Mouse (Mus musculus): ENCODE measurements around the gene Sec1. TPM values are rescaled to one million over a fixed set of nuclear protein-coding genes. Genes with fewer than 3 reads are reported as not detected.

Sec1 gene
- polyA plus RNA-seq, 1 experiment from 2014 or later, result 0.68 TPM

GRCm38 (mm10) chr7:45628364-45629294, 65.6 kb downstream of the Sec1 start:
- Histone ChIP-seq H3K36me3 (replicated peaks) (no peaks in the 10 kb centered on the region), H3K9me3 (no peaks in the 10 kb centered on the region), H3K4me2 (peak overlapping the region; percentile 96), H3K9ac (peak overlapping the region; percentile 78), H3K27me3 (peaks cover 79% of the 10 kb centered on the region), H3K4me3 (replicated peaks) (peak overlapping the region; percentile 60), H3K27ac (peak overlapping the region; percentile 83), H3K4me1 (peaks cover 17% of the 10 kb centered on the region)
- WGBS, result 1% methylated on average over 104 of the region's 105 CpGs
- ATAC-seq (ENCODE audit: low FRiP score), result peak; percentile 85

Other genes starting within 250 kb of the Sec1 start
- 5,523 and 5,537 TPM in 2 replicates for gene Ftl1, start 234.5 kb downstream of the Sec1 start, polyA plus RNA-seq (2016; fragmentation: Nextera tagmentation; extraction: Ambion mirVana)
- gene Bax, start 227.5 kb downstream of the Sec1 start, polyA plus RNA-seq (2016; fragmentation: Nextera tagmentation; extraction: Ambion mirVana), result 240 and 256 TPM in 2 replicates
- gene Tulp2, start 212.5 kb downstream of the Sec1 start, polyA plus RNA-seq (2016; fragmentation: Nextera tagmentation; extraction: Ambion mirVana), result 0.29 and 0.34 TPM in 2 replicates
- not detected in 2 replicates for gene Gm45808, start 207.6 kb downstream of the Sec1 start, polyA plus RNA-seq (2016; fragmentation: Nextera tagmentation; extraction: Ambion mirVana)
- 3.0 and 3.6 TPM in 2 replicates for gene Dhdh, start 205.6 kb downstream of the Sec1 start, polyA plus RNA-seq (2016; fragmentation: Nextera tagmentation; extraction: Ambion mirVana)
- 89.5 and 90.5 TPM in 2 replicates for gene Nucb1, start 184.0 kb downstream of the Sec1 start, polyA plus RNA-seq (2016; fragmentation: Nextera tagmentation; extraction: Ambion mirVana)
- 14.6 and 16.6 TPM in 2 replicates for gene Ppp1r15a, start 168.1 kb downstream of the Sec1 start, polyA plus RNA-seq (2016; fragmentation: Nextera tagmentation; extraction: Ambion mirVana)
- gene Plekha4, start 168.1 kb downstream of the Sec1 start, polyA plus RNA-seq (2016; fragmentation: Nextera tagmentation; extraction: Ambion mirVana), result 0.74 and 1.0 TPM in 2 replicates
- 0.42 and 0.52 TPM in 2 replicates for gene Hsd17b14, start 139.5 kb downstream of the Sec1 start, polyA plus RNA-seq (2016; fragmentation: Nextera tagmentation; extraction: Ambion mirVana)
- gene Bcat2, start 124.2 kb downstream of the Sec1 start, polyA plus RNA-seq (2016; fragmentation: Nextera tagmentation; extraction: Ambion mirVana), result 18.3 and 22.2 TPM in 2 replicates
- not detected in 2 replicates for gene Fgf21, start 78.9 kb downstream of the Sec1 start, polyA plus RNA-seq (2016; fragmentation: Nextera tagmentation; extraction: Ambion mirVana)
- 0.10 and 0.24 TPM in 2 replicates for gene Fut1, start 77.1 kb downstream of the Sec1 start, polyA plus RNA-seq (2016; fragmentation: Nextera tagmentation; extraction: Ambion mirVana)
- 0.13 TPM in 1 of 2 replicates, not detected in the other for gene Izumo1, start 72.6 kb downstream of the Sec1 start, polyA plus RNA-seq (2016; fragmentation: Nextera tagmentation; extraction: Ambion mirVana)
- gene Rasip1, start 66.9 kb downstream of the Sec1 start, polyA plus RNA-seq (2016; fragmentation: Nextera tagmentation; extraction: Ambion mirVana), result 8.3 and 8.9 TPM in 2 replicates
- 2.6 and 3.1 TPM in 2 replicates for gene Mamstr, start 54.4 kb downstream of the Sec1 start, polyA plus RNA-seq (2016; fragmentation: Nextera tagmentation; extraction: Ambion mirVana)
- 0.11 TPM in 1 of 2 replicates, not detected in the other for gene Fut2, start 28.0 kb downstream of the Sec1 start, polyA plus RNA-seq (2016; fragmentation: Nextera tagmentation; extraction: Ambion mirVana)
- gene Ntn5, start 10.4 kb downstream of the Sec1 start, polyA plus RNA-seq (2016; fragmentation: Nextera tagmentation; extraction: Ambion mirVana), result 0.23 and 0.33 TPM in 2 replicates
- 10.2 and 11.0 TPM in 2 replicates for gene Car11, start 5.4 kb upstream of the Sec1 start, polyA plus RNA-seq (2016; fragmentation: Nextera tagmentation; extraction: Ambion mirVana)
- gene Dbp, start 10.7 kb upstream of the Sec1 start, polyA plus RNA-seq (2016; fragmentation: Nextera tagmentation; extraction: Ambion mirVana), result 3.8 and 3.9 TPM in 2 replicates
- gene Rpl18, start 21.1 kb upstream of the Sec1 start, polyA plus RNA-seq (2016; fragmentation: Nextera tagmentation; extraction: Ambion mirVana), result 707 and 745 TPM in 2 replicates
- gene Sphk2, start 23.6 kb upstream of the Sec1 start, polyA plus RNA-seq (2016; fragmentation: Nextera tagmentation; extraction: Ambion mirVana), result 26.5 and 30.1 TPM in 2 replicates
- gene Fam83e, start 26.8 kb upstream of the Sec1 start, polyA plus RNA-seq (2016; fragmentation: Nextera tagmentation; extraction: Ambion mirVana), result 1.1 and 1.5 TPM in 2 replicates
- not detected in 2 replicates for gene Spaca4, start 31.4 kb upstream of the Sec1 start, polyA plus RNA-seq (2016; fragmentation: Nextera tagmentation; extraction: Ambion mirVana)
- 10.2 and 10.8 TPM in 2 replicates for gene Lmtk3, start 89.3 kb upstream of the Sec1 start, polyA plus RNA-seq (2016; fragmentation: Nextera tagmentation; extraction: Ambion mirVana)
- gene Sult2b1, start 90.3 kb upstream of the Sec1 start, polyA plus RNA-seq (2016; fragmentation: Nextera tagmentation; extraction: Ambion mirVana), result 1.5 and 1.9 TPM in 2 replicates
- gene Cyth2, start 120.2 kb upstream of the Sec1 start, polyA plus RNA-seq (2016; fragmentation: Nextera tagmentation; extraction: Ambion mirVana), result 275 and 276 TPM in 2 replicates
- 0.73 and 0.95 TPM in 2 replicates for gene Kcnj14, start 130.4 kb upstream of the Sec1 start, polyA plus RNA-seq (2016; fragmentation: Nextera tagmentation; extraction: Ambion mirVana)
- 55.5 and 60.0 TPM in 2 replicates for gene Grwd1, start 136.5 kb upstream of the Sec1 start, polyA plus RNA-seq (2016; fragmentation: Nextera tagmentation; extraction: Ambion mirVana)
- gene Kdelr1, start 178.4 kb upstream of the Sec1 start, polyA plus RNA-seq (2016; fragmentation: Nextera tagmentation; extraction: Ambion mirVana), result 38.6 and 44.6 TPM in 2 replicates
- 0.33 and 0.47 TPM in 2 replicates for gene Grin2d, start 184.0 kb upstream of the Sec1 start, polyA plus RNA-seq (2016; fragmentation: Nextera tagmentation; extraction: Ambion mirVana)
- 0.63 and 0.88 TPM in 2 replicates for gene Syngr4, start 202.3 kb upstream of the Sec1 start, polyA plus RNA-seq (2016; fragmentation: Nextera tagmentation; extraction: Ambion mirVana)
- 3.3 and 3.9 TPM in 2 replicates for gene Tmem143, start 202.5 kb upstream of the Sec1 start, polyA plus RNA-seq (2016; fragmentation: Nextera tagmentation; extraction: Ambion mirVana)
- gene Emp3, start 227.0 kb upstream of the Sec1 start, polyA plus RNA-seq (2016; fragmentation: Nextera tagmentation; extraction: Ambion mirVana), result 19.9 and 20.5 TPM in 2 replicates
- 2.7 and 4.7 TPM in 2 replicates for gene Ccdc114, start 229.7 kb upstream of the Sec1 start, polyA plus RNA-seq (2016; fragmentation: Nextera tagmentation; extraction: Ambion mirVana)